Mouse (Mus musculus) E14TG2a.4 (cell line): ENCODE results near the gene Kif1a.

Experiments
- CTCF ChIP-seq: conservative IDR thresholded peaks from 2 replicates; pipeline ENCODE4 v1.5.1; 2014; ENCODE audit warnings: low read length
- NANOG ChIP-seq: IDR thresholded peaks from 2 replicates; pipeline ENCODE4 v1.6.1; 2014; ENCODE audit warnings: borderline replicate concordance, low read length, mixed read lengths
- POU5F1 ChIP-seq: IDR thresholded peaks from 2 replicates; pipeline ENCODE4 v1.6.1; 2014; ENCODE audit warnings: low read length, borderline replicate concordance

DNA sequence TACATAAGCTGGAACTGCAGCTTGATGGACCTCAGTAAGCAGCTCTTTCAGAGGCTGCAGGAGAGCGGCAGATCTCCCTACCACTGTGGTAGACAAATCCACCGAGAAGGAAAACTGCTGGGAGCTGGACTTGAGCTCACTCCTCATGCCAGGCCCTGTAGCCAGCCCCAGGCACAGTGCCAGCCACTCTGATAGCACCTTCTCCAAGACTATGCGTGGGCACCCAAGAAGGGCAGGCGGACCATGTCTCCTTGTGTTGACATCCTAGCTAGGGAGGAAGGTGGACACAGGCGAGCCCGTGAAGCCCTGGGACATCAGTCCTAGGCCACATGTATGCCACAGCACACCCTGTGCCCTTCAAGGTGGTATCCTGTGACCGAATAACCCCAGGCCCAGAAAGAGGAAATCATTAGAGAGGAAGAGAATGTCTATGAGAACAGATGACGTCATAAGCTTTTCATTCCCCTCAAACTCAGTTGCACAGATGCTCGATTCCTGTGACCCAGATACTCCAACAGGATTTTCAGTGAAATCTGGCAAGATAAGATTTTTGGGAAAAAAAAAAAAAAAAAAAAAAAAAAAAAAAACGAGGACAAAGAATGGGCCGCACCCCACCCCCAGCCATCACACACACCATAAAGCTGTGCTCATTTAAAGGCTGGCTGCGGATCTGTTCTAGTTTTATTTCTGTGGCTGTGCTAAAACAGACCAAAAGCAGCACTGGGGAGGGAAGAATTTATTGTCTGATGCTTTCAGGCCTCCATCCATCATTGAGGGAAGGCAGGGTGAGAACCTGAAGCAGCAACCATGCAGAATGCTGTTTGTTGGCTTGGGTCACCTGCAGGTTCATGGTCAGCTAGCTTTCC, 18.1 kb downstream of the Kif1a start:
- TF ChIP-seq CTCF (no peak), POU5F1 (no peak), NANOG (no peak)
